Mouse (Mus musculus) layer of hippocampus, postnatal 10 days (tissue): Measurements from ENCODE around the gene Tub. TPM values are rescaled to one million over a fixed set of nuclear protein-coding genes. Genes with fewer than 3 reads are reported as not detected.

Source experiments
- DNase-seq, 2 experiments: peaks; one replicate each; pipeline ENCODE4 v3.0.0; 2021; ENCODE audit warnings: low spot score in 2 of 2
- total RNA-seq, 2 experiments: library from RNA; stranded (reverse); gene quantifications; 2 replicates each; pipeline ENCODE4 v1.2.3; 2021

Gene Tub
- total RNA-seq, 2 experiments from 2014 or later: 162 to 173 TPM

DNA sequence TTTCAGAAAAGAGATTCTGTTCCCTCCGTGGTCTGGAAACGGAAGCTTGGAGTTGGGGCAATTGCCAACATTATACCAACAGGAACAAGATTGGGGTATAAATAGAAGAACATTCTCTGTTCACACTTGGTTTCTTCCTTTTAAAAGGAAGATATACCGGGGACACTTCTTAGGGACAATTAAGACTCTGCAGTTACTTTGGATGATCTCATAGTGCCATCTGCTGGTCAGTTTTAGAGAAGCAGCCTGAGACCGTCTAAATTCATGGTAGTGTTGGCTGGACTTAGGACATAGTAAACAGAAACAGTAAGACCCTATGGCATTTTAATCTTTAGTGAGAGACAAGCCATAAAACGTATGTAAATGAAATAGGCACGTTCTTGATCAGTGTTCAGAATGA lies 78.1 kb downstream of the Tub start:
- peak; percentile 71 to 73 for DNase-seq

GRCm38 (mm10) chr7:109029961-109030465 lies 79.9 kb downstream of the Tub start:
- no peak for DNase-seq

- DNase-seq: no peak
Observed at GRCm38 (mm10) chr7:109031331-109031730, 81.2 kb downstream of the Tub start.

GRCm38 (mm10) chr7:109032054-109032453 lies 81.9 kb downstream of the Tub start:
- no peak for DNase-seq

DNA sequence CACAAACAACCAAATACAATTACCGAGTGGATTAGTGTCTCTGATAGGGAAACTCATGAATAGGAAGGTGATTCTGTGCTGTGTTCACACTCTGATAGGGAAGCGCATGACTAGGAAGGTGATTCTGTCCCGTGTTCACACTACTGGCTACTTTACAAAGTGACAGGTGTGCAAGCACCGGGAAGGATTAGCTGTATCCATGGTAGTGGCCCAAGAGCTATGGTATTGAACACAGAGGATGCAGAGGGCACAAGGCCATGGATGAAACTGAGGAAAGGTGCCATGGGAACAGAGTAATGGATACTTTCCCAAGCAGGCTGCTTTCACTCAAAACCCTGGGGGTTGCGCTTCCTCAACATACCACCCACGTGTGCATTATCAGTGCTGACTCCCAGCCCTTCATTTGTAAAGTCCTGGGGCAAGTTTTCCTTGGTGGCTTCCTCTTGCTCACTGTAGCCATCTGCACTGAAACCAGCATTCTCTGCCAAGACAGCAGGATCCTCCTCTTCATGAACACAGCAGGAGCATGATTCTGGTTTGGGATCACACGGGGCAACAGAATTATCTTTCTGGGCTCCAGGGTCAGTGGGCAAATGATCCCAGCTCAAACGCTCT lies 88.1 kb downstream of the Tub start:
- DNase-seq: no peak

- no peak for DNase-seq
Observed at GRCm38 (mm10) chr7:109038987-109039386, 88.8 kb downstream of the Tub start.

DNA sequence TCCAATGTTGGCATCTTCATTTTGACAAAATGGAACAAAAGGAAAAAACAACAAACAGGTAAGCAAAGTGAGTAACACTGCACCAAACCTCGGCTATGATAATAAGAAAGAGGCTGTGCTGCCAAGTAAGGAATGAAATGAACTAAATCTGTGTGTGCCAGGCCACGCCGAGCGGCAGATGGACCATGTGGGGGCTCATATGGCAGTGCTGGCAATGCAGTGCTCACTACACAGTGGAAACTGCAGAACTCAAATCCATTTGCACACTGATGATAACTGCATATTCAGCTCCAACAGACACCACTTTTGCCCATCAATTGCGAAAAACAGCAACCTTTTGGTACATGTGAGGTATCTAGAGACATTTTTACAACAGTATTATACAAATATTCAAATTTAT lies 89.3 kb downstream of the Tub start:
- peak; percentile 68 to 74 for DNase-seq

GRCm38 (mm10) chr7:109045876-109046275 lies 95.7 kb downstream of the Tub start:
- DNase-seq: no peak

DNA sequence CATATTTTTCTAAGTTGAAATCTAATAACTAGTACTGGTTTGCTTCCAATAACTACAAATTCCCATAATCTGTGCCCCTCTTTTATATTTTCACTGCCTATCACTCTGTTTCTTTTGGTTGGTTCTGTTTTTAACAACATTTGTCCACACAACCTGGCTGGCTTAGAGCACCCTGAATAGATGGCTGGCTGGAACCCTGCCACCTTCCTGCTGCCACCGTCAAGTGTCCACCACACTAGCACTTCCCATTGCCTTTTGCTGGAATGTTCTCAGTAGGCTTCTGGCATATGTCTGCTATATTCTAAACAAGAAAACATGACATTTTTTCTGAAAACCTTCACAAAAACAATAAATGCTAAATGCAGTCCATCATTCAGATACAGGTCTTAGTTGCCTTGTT lies 100.7 kb downstream of the Tub start:
- no peak for DNase-seq

DNA sequence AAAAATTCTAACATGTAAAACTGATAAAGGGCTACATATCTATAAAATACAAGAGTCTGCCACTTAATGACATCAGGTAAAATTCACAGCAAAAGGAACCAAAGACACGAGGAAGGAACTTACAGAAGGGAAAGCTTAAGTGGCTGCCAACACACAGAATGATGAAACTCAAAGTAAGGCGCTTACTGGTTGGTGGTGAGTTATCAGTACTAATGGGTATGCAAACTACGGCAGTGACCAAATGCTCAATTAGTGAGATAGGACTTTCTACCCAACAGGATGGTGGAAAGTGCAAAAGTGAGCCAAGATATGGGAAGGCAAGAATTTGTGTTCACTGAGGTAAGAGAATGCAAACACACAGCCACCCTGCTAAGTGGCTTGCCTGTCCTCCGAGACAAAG lies 109.4 kb downstream of the Tub start:
- DNase-seq: no peak

- DNase-seq: no peak
Observed at GRCm38 (mm10) chr7:109069641-109070040, 119.5 kb downstream of the Tub start.

GRCm38 (mm10) chr7:109072326-109072725 lies 122.2 kb downstream of the Tub start:
- no peak for DNase-seq

GRCm38 (mm10) chr7:109082269-109083112 lies 132.4 kb downstream of the Tub start:
- DNase-seq: peak in 1 of 2 experiments; percentile 22

GRCm38 (mm10) chr7:109083113-109083812 lies 133.1 kb downstream of the Tub start, which contains the start of gene Ric3:
Ric3 (minus strand) TSS chr7:109083331.
- peak; percentile 78 to 87 for DNase-seq

GRCm38 (mm10) chr7:109083813-109084184 lies 133.7 kb downstream of the Tub start:
- peak in 1 of 2 experiments; percentile 18 for DNase-seq

Other genes with a start within 250 kb of the Tub start
- gene Olfr512, start 237.0 kb upstream of the Tub start, total RNA-seq: not detected
- gene Olfr513, start 199.4 kb upstream of the Tub start, total RNA-seq: not detected
- gene Olfr514, start 124.3 kb upstream of the Tub start, total RNA-seq: not detected
- not detected for gene Olfr516, start 99.8 kb upstream of the Tub start, total RNA-seq
- gene Olfr517, start 78.0 kb upstream of the Tub start, total RNA-seq: not detected
- gene Olfr518, start 65.3 kb upstream of the Tub start, total RNA-seq: not detected
- gene Olfr519, start 55.9 kb upstream of the Tub start, total RNA-seq: not detected
- gene Nlrp10, start 20.2 kb upstream of the Tub start, total RNA-seq: under 1 TPM; 0.29 to 0.43 TPM
- gene Eif3f, start 15.9 kb upstream of the Tub start, total RNA-seq: 100 to 1,000 TPM; 121 to 130 TPM
- gene Ric3, start 133.0 kb downstream of the Tub start, total RNA-seq: 10 to 100 TPM; 47.3 to 52.1 TPM
- 10 to 100 TPM; 74.5 to 79.0 TPM for gene Lmo1, start 224.9 kb downstream of the Tub start, total RNA-seq